Mouse (Mus musculus) ovary, postnatal 14 days (tissue): ENCODE measurements around the gene Stxbp4.
A peak's percentile ranks its signal among the peaks of the same experiment; 100 is the strongest.

Source experiments
- DNase-seq: peaks from one replicate; pipeline ENCODE4 v3.0.0; 2022; ENCODE audit warnings: low spot score

Stxbp4 gene

DNA sequence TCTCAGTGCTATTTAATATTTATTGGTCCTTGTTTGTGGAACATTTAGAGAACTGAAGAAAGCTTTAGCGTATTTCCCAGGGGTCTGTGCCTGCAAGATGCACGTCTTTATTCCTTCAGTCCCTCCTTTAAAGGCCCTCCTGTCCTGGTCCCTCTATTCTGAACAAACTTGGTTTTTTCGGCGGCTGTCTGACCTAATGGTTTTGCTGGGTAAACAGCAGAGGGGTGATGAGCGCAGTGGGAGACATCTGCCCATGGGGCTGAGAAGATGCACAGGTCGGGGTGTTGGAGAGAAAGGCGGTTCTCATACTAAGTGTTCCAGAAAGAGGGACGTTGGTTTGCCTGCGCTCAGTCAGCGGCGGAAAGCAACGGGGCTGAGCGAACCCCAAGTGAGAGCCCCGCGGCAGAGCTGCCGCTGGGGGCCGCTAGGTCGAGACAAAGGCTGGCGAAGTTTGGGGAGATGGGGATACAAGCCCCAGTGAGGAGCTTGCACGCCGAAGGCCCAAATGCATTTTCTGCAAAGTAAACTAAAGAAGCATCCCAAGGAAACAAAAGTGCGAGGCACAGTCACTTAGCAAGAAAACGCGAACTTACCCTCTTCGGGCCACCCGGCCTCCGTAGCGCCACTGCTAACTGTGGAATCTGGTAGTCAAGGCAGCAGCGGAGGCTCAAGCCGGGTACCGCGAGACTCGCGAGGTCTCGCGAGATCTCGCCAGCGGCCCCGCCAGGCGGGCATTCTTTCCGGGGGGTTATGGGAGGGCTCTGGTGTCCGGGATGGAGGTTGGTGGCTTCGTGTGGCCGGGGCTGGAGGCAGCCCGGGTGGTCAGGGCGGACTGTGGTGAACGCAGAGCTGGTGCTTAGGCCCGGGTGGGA, at the start of gene Stxbp4, which contains the start of gene Cox11:
Gene Stxbp4 (minus strand): TSS at position 645 of the 872 bp plus-strand sequence.
Gene Cox11 (plus strand): TSS at position 734 of the 872 bp plus-strand sequence.
- DNase-seq, result peak; percentile 88

DNA sequence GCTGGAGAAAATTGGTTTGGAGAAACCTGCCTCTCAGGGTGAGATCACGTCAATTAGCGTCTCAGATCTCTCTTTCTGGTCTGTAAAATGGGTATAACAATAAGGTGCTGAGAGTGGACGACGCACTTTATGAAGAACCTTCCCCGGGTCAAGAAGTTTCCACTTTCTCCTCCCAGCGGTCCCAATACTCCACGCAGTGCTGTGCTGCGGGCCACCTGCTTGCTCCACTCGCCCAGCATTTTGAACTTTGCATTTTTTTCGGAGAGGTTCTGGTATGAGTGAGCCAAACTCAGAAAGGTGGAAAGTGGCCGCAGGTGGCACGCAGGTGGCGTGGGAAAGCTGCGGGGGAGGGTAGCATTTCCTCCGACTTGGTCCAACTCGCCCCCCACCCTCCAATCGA, 49.2 kb upstream of the Stxbp4 start:
- no peak for DNase-seq

DNA sequence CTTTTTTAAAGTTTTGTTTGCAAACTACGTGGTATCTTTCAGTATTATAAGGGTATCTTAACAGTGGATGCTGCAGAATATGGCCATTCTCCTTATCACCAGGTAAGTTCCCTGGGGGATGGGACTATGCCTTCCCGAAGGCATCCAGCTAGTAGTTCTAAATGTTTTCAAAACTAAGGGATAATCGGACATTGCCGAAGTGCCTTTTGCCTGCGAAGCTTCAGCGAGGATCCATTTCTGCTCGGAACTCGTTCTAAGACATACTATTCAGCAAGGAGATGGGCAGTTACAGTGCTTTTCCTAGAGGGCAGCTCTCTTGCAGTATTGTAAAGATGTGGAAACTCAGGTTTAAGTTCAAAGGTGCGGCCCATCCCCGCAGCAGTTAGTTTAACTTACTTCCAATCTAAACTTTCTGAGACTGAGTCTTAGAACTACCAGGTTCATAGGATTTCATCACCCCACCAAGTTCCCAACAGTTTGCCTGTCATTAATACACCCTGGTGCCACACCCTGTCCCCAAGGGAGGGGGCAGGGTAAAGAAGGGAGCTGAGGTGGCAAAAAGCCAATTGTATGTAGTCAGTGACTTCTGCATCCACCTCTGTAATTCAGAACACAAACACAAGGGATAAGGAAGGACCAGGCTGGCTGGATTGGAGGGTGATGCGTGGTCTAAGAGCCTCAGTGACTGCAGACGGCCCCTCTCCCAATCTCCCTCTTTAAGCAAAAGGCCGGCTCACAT, 48.6 kb upstream of the Stxbp4 start:
- DNase-seq, result no peak

DNA sequence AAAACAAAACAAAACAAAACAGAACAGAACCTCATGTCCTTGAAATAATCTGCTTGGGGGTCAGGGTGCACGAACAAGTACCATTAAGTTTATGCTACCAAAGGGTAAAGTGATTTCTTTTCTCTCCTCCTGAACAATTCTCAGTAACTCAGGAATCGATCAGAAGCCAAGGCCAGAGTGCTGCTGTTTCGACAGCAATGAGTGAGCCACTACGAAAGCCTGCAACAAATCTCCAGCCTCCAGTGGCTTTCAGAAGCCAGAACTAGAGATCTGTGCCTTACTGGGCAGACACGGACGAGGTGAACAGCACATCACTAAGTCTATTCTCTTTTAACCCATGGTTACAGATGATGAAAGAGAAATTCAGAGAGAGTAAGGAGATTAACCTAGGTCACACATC, 47.3 kb upstream of the Stxbp4 start:
- no peak for DNase-seq

DNA sequence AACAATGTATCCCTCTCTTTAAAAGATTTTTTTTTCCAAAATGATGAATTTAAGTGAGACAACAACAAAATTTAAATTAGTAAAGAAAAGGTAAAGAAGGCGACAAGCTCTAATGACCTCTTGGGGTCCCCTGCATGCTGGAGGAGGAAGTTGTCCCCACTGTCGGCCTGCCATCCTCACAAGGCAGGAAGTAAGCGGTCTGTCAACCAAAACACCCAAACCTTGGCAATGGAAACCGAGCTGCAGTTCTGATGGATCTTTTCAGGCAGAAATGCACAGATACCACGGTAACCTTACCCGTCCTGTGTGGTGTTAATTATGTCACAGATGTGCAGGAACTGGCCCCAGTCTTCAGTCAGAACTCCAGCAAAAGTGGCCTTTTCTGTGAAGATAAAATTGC, 46.9 kb upstream of the Stxbp4 start:
- DNase-seq, result no peak

DNA sequence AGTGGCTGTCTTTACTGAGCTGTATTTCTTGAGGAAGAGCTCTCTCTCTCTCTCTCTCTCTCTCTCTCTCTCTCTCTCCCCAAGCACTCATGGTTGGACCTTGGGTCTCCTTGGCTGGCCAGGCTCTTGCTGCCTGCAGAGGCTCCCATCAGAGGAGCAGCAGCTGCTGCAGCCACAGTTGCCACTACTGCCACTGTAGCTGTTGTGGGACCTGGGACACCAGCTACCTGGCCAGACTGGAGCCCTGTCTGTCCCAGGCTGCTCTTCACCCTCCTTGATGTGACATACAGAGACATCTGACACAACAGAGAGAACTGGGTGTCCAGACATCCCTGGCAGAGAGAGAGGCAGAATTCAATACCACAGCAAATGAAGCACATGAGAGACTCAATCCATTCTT, 43.3 kb upstream of the Stxbp4 start:
- no peak for DNase-seq

DNA sequence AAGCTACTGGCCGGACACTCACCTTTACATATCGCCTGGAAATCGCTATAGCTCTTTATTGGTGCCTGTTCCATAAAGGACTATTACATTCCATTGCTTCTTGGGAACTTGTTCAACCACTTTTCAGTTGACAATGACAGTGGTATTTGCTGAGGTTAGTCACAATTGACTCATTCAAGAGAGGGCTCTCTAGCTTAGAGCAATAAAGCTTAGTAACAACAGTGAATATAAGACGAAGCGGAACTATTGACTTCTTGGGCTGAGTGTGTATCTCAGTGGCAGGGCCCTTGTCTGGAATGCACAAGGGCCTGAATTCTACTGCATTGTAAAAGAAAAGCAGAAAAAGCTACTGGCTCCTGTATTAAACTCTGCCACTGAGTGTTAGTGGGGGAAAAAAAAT, 40.7 kb upstream of the Stxbp4 start:
- no peak for DNase-seq

DNA sequence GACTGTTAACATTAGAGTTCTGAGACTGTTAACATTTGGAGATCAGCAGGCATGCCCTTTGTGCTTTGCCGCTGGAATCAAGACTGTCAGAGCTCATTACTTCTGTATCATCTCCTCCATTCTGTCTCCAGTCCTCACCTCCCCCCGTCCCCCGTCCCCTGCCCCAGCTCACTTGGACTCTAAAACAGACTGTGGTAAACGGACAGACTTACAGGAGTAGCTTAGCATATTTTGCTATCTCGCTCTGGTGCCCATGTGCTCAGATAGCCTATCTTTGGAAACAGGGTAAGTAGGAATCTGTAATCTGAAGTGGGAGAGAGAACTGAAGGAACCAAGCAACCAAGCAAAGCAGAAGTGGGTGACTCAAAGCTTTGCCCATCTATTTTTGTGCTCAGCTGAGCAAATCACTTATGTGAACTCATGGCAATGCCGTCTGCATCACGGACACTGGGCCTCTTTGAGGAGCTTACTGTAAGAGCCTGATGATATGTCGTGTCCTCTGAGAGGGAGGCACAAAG, 39.9 kb upstream of the Stxbp4 start:
- DNase-seq, result no peak

DNA sequence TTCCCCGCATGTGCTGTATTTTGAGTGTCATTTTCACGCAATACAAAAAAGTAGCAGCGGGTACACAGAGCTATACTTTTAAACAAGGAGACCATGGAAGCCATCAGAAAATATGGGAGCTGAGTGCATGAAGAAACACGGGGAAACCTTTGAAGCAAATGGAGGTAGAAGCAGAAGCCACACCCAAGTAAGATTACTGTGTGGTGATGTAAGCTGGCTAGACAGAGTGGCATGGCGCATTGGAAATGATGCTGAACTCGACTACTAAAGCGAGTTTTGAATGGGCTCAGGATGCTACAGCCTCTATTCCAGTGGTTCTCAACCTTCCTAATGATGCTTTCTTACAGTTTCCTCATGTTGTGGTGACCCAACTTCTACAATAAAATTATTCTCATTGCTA, 39.1 kb upstream of the Stxbp4 start:
- no peak for DNase-seq

DNA sequence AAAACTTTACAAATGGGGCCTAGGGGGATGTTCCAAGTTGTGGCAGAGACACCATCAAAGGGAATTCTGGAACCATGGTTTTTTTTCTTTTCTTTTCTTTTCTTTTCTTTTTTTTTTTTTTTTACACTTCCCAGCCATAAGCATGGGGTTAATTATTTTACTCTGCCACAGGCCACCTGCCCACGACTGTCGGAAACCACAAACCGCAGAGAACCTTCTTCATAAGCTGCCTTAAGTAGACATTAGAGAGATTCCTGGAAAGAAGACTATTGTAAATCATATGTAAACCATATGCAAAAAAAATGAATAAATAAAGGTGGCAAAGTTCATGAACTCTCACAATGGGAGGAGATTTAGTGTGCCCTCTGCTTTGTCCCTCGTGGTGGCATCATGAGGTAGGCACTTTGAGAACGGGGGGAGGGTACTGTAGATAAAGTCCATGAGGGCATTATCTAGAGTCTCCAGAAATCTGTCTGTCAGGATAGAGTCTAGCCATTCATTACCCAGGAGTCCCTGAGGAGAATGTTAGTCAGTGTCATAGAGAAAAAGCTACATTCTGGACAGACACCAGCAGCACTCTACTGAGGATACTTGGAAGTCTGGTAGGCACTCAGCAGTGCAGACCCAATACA, 37.7 kb upstream of the Stxbp4 start:
- DNase-seq, result no peak

DNA sequence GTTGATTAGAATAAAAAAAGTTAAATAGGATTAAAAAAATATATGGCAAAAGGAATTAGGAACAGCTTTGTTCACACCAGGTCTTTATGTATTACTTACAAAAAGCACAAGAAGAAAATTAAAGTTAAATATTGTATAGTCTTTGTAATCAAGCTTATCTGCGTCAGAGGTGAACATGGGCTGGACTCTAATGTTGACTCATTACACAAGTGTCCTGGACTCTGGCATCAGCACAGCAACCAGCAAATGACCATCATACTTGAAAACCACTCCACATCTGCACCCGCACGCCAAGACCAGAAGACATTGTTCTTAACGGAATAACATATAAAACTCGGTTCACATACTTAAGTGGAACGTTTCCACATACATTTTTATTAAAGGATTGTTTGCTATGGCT, 29.4 kb upstream of the Stxbp4 start:
- no peak for DNase-seq

DNA sequence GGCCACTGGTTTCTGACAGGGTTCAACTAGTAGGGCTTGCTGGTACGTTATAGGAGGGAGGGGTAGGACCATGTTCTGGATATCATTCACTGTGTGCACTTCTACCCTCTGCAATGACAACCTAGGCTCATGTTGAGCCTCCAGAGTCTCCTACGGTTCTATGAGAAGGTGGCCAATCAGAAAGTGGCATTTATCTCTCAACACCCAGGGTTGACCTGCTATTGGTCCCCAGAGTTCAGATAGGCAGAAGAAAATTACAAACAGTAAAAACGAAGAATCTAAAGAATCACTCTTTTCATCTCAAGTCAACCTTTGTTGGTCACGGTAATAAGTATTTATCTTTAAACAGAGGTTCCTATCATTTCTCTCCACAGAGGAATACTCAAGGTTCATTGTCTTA, 29.0 kb upstream of the Stxbp4 start:
- no peak for DNase-seq

DNA sequence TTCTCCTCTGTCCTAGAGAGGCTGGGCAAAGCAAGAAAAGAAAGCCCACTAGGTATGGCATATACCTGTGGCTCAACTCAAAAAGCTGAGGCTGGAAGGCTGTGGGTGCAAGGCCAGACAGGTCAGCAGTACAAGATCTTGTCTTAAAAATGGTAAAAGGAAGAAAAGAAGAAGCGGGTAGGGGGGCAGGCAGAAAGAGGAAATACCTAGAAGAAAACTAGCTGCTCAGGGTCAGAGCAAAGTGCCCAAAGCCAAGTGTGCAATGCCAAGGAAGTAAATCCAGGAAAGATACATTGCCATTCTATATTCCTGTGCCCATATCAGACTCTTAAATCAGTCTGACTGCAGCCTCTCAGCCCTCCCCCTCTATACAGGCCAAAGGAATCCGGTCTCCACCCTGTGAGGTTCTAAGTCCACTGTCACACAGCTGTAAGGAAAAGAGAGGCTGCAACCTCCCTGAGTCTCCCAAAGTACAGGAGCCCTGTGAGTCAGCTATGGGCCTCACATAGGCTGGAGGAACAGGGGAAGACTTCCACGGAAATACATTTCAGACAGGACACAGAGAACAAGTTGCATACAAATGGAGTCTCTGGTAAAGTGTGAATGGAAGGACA, 28.4 kb upstream of the Stxbp4 start:
- DNase-seq, result no peak

DNA sequence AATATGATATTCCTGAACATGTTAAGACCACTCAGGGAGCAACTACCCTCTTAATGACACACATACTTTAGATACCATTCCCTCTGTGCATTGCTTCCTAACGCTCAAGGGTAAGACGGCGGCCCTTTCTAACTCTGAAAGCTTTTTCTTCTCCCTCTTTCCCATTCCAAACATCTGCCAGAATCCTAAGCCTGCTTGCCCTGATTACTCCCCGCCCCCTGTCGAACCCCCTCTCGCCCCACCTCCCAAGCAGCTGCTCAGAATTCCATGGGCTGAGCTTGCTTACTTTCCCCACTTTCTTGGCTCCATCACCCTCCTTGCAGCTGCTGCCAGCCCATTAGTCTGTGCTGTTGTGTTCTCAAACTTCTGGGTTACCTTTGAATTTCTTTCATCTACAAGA, 27.3 kb upstream of the Stxbp4 start:
- no peak for DNase-seq

DNA sequence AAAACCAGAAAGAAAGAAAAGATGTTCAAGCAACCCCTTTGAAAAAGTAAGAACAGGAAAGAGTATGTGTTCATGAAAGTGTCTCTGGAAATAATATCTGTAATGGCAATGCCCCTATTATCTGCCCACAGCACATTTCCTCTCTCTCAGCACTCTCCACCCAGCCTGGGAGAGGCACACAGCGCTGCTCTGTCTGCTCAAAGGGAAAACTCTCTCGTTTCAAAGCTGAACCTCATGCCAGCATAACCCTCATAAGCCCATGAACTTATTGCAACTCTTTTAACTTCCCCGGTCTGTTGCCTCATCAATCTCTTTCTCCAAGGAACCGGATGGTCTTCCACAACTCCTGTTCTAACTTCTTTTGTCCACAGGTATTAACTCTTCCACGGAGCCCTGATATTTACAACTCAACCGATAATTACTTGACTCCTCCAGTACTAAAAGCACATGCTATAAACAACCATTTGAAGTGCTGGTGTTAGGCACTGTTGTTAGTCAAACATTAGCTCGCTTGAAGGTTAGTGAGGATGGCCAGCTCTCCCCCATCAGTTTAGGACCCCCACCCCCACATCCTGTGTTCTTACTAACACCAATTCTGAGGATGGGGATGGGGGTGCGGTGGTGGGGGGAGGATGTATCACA, 26.6 kb upstream of the Stxbp4 start:
- no peak for DNase-seq

DNA sequence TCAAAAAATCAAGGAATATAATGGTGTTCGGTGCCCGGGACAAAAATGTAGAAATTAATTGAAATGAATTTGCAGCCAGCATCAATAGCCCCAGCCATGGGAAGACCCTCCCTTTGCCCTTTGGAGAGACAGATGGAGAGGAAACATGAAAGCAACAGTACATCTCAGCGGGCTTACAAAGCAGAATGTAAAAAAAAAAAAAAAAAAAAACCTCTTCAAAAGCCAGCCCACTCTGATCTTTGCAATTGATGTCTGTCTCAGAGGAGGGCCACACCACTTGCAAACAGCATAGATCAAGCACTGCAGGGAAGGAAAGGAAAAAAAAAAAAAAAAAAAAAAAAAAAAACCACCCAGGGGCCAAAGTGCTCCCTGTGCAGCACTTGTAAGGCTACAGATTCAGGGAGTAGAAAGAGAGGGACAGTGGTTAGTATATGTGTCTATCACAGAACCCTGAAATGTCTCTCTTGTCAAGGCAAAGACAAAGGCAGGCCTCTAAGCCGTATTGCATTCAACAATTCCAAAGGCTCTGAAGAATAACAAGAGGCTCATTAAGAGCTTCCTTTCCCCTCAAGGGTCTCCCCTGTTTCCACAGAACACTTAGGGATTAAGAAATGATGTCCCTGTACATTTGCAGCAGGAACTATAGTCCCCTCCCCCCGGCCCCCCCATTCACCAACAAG, 25.9 kb upstream of the Stxbp4 start:
- DNase-seq, result no peak

DNA sequence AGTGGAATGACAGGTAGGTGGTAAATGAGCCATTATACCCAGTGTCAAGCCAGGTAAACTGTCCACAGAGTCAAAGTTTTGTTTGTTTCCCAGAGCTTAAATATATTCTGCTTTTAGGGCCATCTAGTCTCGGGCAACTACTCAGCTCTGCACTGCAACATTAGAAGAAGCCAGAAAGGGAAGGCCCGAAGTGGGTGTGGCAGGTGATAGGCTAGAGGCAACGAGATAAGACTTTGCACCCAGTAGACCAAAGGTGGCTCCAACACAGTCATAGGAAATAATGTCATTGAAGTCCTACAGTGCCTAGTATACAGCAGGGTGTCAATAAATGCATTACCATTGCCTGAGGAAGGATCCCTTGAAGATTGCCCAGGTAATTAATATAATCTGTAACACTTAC, 25.2 kb upstream of the Stxbp4 start:
- no peak for DNase-seq

DNA sequence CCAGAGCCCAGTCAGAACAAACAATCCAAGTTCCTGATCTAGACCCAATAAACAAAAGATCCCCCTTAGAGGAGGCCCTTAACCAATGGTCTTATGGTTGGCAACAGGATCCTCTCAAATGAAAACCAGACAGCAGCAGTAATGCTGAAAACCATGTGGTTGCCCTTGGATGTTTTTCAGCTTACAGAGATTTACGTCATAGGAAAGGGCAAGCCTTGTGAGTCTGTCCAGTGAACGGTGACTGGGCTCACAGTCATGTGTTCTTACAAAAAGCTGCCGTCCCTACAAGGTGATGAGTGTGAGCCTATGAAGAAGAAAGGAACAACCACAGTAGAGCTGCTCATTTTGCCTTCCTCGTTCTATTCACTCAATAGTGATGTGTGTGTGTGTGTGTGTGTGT, 22.8 kb upstream of the Stxbp4 start:
- no peak for DNase-seq

DNA sequence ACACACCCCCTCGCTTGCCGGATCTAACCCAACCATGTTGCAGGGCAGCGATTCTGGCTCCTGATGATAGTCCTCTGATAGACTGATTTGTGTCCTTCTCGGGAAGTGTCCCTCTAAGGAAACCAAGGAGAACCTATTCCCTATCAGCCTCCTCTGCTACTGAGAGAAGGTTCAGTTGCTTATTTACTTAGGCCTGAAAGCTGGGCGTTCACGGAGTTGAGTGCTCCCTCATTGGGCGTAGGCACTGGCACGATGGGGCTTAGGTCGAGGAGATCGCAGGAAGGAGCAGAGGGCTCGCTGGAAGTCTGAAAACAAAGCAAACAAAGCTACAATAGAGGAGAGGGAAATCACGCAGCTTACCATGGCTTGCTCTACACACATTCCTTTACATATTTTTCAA, 19.6 kb upstream of the Stxbp4 start:
- DNase-seq, result no peak

DNA sequence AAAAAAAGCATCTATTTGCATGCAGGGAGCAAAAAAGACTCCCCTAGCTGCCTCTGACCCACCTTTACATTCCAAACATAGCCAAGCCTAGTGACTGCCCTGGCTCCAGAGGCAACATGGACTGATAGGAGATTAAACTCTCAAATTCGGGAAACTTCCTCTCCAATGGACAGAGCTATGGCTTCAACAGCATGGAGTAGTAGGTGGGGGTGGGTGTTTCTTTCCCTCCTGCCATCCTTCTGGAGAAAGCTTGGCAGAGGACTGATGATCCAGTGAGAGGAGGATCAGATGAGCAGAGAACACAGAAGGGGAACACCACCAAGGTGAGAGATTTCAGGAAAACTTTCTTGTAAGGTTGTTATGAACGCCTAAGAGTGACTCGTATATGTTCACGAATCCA, 14.7 kb upstream of the Stxbp4 start:
- DNase-seq, result no peak

DNA sequence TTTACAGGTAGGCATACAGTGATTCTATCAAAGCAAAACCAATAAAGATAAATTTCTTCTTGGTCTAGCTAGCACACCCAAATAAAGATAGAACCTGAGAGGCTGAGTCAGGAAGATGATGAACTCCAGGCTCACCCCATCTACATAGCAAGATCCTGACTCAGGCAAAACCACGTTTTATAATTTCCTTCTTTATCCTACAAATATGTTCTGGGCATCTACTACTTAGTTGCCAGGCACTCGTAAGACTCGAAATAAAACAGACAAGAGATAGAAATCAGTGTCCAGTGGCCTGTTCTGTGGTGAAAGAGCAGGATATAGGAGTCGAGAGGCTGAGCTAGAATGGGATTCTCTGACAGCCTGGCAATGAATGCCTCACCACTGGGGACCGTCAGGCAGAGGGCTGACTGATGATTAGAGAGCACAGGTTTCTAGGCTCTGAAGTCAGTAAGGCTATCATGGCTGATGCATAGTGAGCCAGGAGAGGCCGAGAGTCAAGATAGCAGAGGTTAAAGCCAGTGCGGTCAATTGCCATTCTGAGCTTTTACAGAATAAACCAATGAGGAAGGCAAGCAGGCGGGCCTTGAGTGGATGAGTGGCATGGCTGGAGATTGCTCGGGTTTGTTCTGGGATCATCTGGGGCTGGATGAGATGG, 12.5 kb upstream of the Stxbp4 start:
- no peak for DNase-seq
